Mouse (Mus musculus) urinary bladder, postnatal 25 days (tissue): ENCODE results near the gene Trpt1.

Experiments
- DNase-seq: peaks from one replicate; pipeline ENCODE4 v3.0.0; 2022; ENCODE audit warnings: low spot score

Trpt1 gene

GRCm38 (mm10) chr19:7040637-7041130, 44.8 kb downstream of the Trpt1 start:
- no peak for DNase-seq

DNA sequence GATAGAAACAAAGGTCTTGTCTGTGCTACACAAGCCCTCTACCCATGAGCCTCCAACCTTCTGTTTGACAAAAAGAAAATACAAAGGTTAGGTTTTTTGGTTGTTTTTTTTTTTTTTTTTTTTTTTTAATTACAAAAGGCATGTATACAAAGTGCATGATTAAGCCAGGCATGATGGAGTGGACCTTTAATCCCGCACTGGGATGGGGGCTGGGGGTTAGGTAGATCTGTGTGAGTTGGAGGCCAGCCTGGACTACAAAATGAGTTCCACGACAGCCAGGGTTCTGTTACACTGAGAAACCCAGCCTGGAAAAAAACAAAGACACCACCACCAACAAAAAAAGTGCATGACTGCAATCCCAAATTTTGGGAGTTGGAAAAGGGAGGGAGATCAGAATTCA, 45.2 kb downstream of the Trpt1 start:
- DNase-seq, result no peak

DNA sequence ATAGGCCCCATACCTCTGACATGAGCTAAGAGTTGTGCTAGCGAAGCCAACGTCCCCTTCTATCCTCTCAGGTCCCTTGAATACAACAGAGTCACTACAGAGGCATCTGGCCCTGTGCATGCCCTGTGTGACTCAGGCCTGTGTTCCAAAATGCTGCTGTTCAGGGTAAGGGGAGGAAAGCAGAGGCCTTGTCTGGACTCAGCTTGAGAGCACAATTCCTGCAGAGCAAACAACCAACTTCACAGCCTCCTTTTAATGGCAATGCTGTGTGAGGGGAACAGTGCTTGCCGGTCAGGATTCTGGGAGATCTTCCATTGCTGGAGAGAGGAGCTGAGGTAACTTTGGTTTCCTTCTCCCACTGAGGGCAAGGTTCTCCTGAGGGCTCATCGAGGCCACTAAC, 48.3 kb downstream of the Trpt1 start:
- DNase-seq, result no peak

DNA sequence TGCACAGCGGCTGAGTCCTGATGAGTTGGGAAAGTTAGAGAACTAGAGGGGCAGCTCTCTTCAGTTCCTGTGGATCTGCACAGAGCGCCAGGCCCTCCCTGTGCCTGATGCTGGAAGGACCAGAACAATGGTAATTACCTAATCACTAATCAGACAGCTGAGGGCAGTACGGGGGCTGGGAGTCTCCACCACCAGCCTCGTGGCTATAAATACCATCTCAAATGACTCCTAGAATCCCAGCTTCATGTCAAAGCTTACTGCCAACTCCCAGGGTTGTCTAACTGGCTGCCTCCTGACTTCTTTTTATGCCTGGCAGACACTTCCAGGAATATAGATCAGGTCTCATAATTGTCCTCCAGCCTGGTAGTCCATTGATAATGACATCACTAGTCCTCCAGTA, 48.8 kb downstream of the Trpt1 start:
- DNase-seq, result no peak
